Mouse (Mus musculus) C2C12 (cell line): ENCODE data around the gene Akap2.

Source experiments
- CEBPB ChIP-seq: IDR thresholded peaks from one replicate; pipeline ENCODE4 v1.6.1; 2011; ENCODE audit warnings: low read depth, mild to moderate bottlenecking, control low read depth, moderate library complexity
- CTCF ChIP-seq: IDR thresholded peaks from one replicate; pipeline ENCODE4 v1.5.1; 2011; ENCODE audit not compliant: control insufficient read depth, insufficient read depth, insufficient read length
- FOSL1 ChIP-seq: IDR thresholded peaks from one replicate; pipeline ENCODE4 v1.8.0; 2011; ENCODE audit warnings: mild to moderate bottlenecking, low read length; ENCODE audit not compliant: poor library complexity, insufficient read depth, severe bottlenecking
- MAX ChIP-seq: IDR thresholded peaks from one replicate; pipeline ENCODE4 v1.6.1; 2011; ENCODE audit warnings: mild to moderate bottlenecking, control low read depth
- MYOD1 ChIP-seq: IDR thresholded peaks from one replicate; pipeline ENCODE4 v1.6.1; 2011; ENCODE audit warnings: low read depth; ENCODE audit not compliant: control insufficient read depth, insufficient read length
- MYOG ChIP-seq: IDR thresholded peaks from one replicate; pipeline ENCODE4 v1.6.1; 2011; ENCODE audit not compliant: control insufficient read depth, insufficient read length; ENCODE audit errors: extremely low read depth
- USF1 ChIP-seq: IDR thresholded peaks from one replicate; pipeline ENCODE4 v1.6.1; 2011; ENCODE audit warnings: low read depth, mild to moderate bottlenecking, control low read depth, moderate library complexity

GRCm38 (mm10) chr4:57677916-57678315 lies 39.5 kb upstream of the Akap2 start:
- TF ChIP-seq CTCF: no peak
- no peak for TF ChIP-seq MYOD1
- no peak for TF ChIP-seq MAX
- no peak for TF ChIP-seq MYOG
- no peak for TF ChIP-seq FOSL1
- TF ChIP-seq USF1: no peak
- TF ChIP-seq CEBPB: no peak
